Mouse (Mus musculus) kidney, postnatal 0 days (tissue): Measurements from ENCODE around the gene Tas1r2. TPM values are rescaled to one million over a fixed set of nuclear protein-coding genes. Genes with fewer than 3 reads are reported as not detected.

Source experiments
- ATAC-seq: fragments of 200-750 bp; cut with Nextera tagmentation; replicated peaks from 2 replicates; pipeline ENCODE4 v1.8.0; 2017; ENCODE audit warnings: low read depth, moderate number of reproducible peaks, moderate TSS enrichment, moderate library complexity; ENCODE audit not compliant: low FRiP score
- DNase-seq: peaks from one replicate; pipeline ENCODE4 v3.0.0-alpha.2; 2016; ENCODE audit warnings: low spot score
- H3K27ac ChIP-seq: fragments of 300-500 bp; sonication (generic); 2 replicates; pipeline ENCODE4 v1.5.1; 2014; ENCODE audit warnings: mild to moderate bottlenecking
- H3K27me3 ChIP-seq: fragments of 300-500 bp; sonication (generic); 2 replicates; pipeline ENCODE4 v1.6.1; 2014; ENCODE audit warnings: low read length, mixed read lengths; ENCODE audit not compliant: insufficient read depth
- H3K36me3 ChIP-seq: fragments of 300-500 bp; sonication (generic); 2 replicates; pipeline ENCODE4 v1.6.1; 2014; ENCODE audit warnings: low read length, mixed read lengths; ENCODE audit not compliant: insufficient read depth
- H3K4me1 ChIP-seq: fragments of 300-500 bp; sonication (generic); replicated peaks from 2 replicates; pipeline ENCODE4 v1.6.1; 2014; ENCODE audit warnings: antibody characterized with exemption, low read length, mixed read lengths; ENCODE audit not compliant: insufficient read depth
- H3K4me2 ChIP-seq: fragments of 300-500 bp; sonication (generic); 2 replicates; pipeline ENCODE4 v1.6.1; 2014; ENCODE audit warnings: mild to moderate bottlenecking, low read length, moderate library complexity, mixed read lengths
- H3K4me3 ChIP-seq: fragments of 300-500 bp; sonication (generic); replicated peaks from 2 replicates; pipeline ENCODE4 v1.5.1; 2014; ENCODE audit warnings: low read depth, low read length
- H3K9ac ChIP-seq: fragments of 300-500 bp; sonication (generic); 2 replicates; pipeline ENCODE4 v1.6.1; 2014; ENCODE audit warnings: low read depth, low read length
- H3K9me3 ChIP-seq: fragments of 300-500 bp; sonication (generic); replicated peaks from 2 replicates; pipeline ENCODE4 v1.6.1; 2016; ENCODE audit warnings: low read length, inconsistent platforms, mixed read lengths
- CTCF ChIP-seq: IDR thresholded peaks from 2 replicates; pipeline ENCODE4 v1.5.1; 2016; ENCODE audit warnings: antibody characterized with exemption, low read depth, mild to moderate bottlenecking, moderate library complexity
- WGBS: fragments of 180-500 bp; shearing (Covaris S2); extraction: QIAGEN DNeasy Blood & Tissue Kit; methylation state at CpG from one replicate; pipeline ENCODE4 v1.1.7; 2014; 5-methylcytosine and 5-hydroxymethylcytosine counted together
- polyA plus RNA-seq: library from polyadenylated mRNA; unstranded; fragments of >200 nt; fragmentation: Nextera tagmentation; extraction: Ambion mirVana; gene quantifications from 2 replicates; pipeline ENCODE4 v1.2.1, GENCODE M21; 2015

Tas1r2 gene
- polyA plus RNA-seq, 1 experiment from 2014 or later: not detected

DNA sequence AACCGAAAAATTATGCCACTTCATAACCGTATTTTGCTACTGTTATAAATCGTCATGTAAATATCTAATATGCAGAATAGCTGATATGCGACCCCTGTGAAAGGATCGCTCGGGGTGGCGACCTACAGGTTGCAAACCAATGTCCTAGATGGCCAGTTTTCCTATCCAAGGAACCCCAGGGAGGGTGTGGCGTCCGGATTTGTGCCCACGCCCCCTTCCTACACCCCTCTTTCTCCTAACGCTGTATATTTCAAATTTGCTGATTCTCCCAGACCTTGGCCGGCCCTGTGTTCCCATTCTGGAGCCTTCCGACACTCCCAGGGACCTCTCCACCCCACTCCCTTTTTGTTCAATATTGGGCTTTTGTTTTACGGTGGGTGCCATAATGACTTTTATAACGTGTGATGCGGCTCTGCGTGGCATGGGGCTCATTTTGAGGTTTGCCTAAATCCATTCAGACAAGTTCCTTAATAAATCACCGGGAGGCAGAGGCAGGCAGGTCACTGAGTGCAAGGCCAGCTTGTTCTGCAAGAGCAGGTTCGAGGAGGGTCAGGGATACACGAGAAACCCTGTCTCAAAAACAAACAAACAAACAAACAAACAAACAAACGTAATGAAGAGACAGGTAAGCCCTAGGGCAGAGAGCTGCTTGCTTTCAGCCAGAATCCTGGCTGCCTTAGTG lies 29.8 kb upstream of the Tas1r2 start:
- ATAC-seq (no peak), DNase-seq (no peak)
- 8% methylated on average over 21 of the region's 21 CpGs for WGBS
- peak overlapping the region; percentile 83 for H3K4me3 ChIP-seq
- H3K4me2 ChIP-seq: peak overlapping the region; percentile 88
- H3K9ac ChIP-seq: peak overlapping the region; percentile 79
- no peaks in the 10 kb centered on the region for H3K9me3 ChIP-seq
- no peaks in the 10 kb centered on the region for H3K27me3 ChIP-seq
- peak overlapping the region; percentile 87 for H3K27ac ChIP-seq
- TF ChIP-seq CTCF: no peak
- H3K4me1 ChIP-seq: 0 out of 2 replicates have a peak, but pooled peaks cover 7% of the 10 kb centered on the region
- no peaks in the 10 kb centered on the region for H3K36me3 ChIP-seq

GRCm38 (mm10) chr4:139624116-139624489 lies 29.2 kb upstream of the Tas1r2 start:
- peak overlapping the region; percentile 87 for H3K27ac ChIP-seq
- TF ChIP-seq CTCF: no peak
- H3K4me3 ChIP-seq: peak overlapping the region; percentile 83
- 0 out of 2 replicates have a peak overlapping the region, but pooled peaks have one; percentile 79 for H3K9ac ChIP-seq
- H3K36me3 ChIP-seq: no peaks in the 10 kb centered on the region
- DNase-seq (no peak), ATAC-seq (peak; percentile 52)
- H3K4me2 ChIP-seq: peak overlapping the region; percentile 88
- no peaks in the 10 kb centered on the region for H3K27me3 ChIP-seq
- H3K4me1 ChIP-seq: 0 out of 2 replicates have a peak, but pooled peaks cover 7% of the 10 kb centered on the region
- WGBS: 26% methylated on average over 5 of the region's 5 CpGs
- no peaks in the 10 kb centered on the region for H3K9me3 ChIP-seq

DNA sequence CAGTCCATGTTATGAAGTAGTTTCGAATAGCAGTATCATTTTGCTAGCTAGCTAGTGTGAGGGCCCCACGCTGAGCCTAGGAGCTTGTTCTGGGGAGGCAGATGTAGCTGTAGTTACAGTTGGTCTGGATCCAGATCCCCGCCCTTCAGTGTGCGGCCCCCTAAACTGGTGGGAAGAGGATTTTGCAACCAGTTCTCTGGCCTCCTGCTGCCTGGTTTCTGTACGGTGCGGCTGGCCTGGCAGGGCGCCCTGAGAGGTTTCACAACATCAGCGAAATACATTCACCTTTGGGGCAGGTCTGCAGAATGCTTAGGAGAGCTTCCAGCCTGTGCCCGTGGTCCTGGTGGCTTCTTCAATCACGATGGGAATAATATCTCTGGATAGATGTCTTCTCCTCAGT lies 28.6 kb upstream of the Tas1r2 start:
- Histone ChIP-seq H3K9ac (0 out of 2 replicates have a peak overlapping the region, but pooled peaks have one; percentile 79), H3K9me3 (no peaks in the 10 kb centered on the region), H3K27me3 (no peaks in the 10 kb centered on the region), H3K4me1 (0 out of 2 replicates have a peak, but pooled peaks cover 7% of the 10 kb centered on the region), H3K27ac (peak overlapping the region; percentile 87), H3K36me3 (no peaks in the 10 kb centered on the region), H3K4me2 (peak overlapping the region; percentile 88), H3K4me3 (peak overlapping the region; percentile 83)
- ATAC-seq (no peak), DNase-seq (no peak)
- 36% methylated on average over 10 of the region's 10 CpGs for WGBS
- no peak for TF ChIP-seq CTCF

- Histone ChIP-seq H3K9ac (no peak overlapping the region), H3K27me3 (no peaks in the 10 kb centered on the region), H3K27ac (no peak overlapping the region), H3K4me1 (peaks cover 13% of the 10 kb centered on the region), H3K4me2 (no peak overlapping the region), H3K9me3 (no peaks in the 10 kb centered on the region), H3K4me3 (no peak overlapping the region), H3K36me3 (no peaks in the 10 kb centered on the region)
- ATAC-seq (no peak), DNase-seq (no peak)
- TF ChIP-seq CTCF: no peak
- 94% methylated on average over 11 of the region's 11 CpGs for WGBS
These were observed 26.0 kb upstream of the Tas1r2 start for GRCm38 (mm10) chr4:139627361-139627760.

GRCm38 (mm10) chr4:139630171-139630570 lies 23.2 kb upstream of the Tas1r2 start:
- no peaks in the 10 kb centered on the region for H3K9me3 ChIP-seq
- H3K4me1 ChIP-seq: peaks cover 7% of the 10 kb centered on the region
- peak; percentile 43; the same call in 1 of the 2 replicates for TF ChIP-seq CTCF
- WGBS: 65% methylated on average over 10 of the region's 10 CpGs
- H3K4me2 ChIP-seq: no peak overlapping the region
- H3K9ac ChIP-seq: no peak overlapping the region
- H3K4me3 ChIP-seq: no peak overlapping the region
- DNase-seq (no peak), ATAC-seq (peak; percentile 74)
- H3K27ac ChIP-seq: no peak overlapping the region
- no peaks in the 10 kb centered on the region for H3K27me3 ChIP-seq
- peaks cover 7% of the 10 kb centered on the region; the same call in 1 of the 2 replicates for H3K36me3 ChIP-seq

DNA sequence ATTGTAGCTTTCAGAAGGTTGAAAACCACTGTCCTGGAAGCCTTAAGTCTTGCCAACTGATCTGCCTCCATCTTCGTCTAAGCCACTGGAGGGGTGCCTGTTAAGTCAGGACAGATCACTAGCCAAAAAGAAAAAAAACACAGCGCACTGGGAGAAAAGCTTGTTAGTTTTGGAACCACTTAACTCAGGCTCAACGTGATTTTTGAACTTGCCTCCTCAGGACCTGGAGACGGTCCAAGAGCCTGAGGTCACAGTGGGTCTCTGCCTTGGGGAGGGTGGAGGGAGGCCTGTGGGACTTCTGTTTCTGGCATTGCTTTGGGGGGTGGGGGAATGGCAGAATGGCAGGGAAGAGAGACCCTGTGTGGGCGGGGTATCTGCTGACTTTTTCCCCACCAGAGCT lies 22.2 kb upstream of the Tas1r2 start:
- H3K4me3 ChIP-seq: no peak overlapping the region

More for the DNA sequence above, 22.2 kb upstream of the Tas1r2 start:
- no peak for TF ChIP-seq CTCF
- H3K4me2 ChIP-seq: no peak overlapping the region
- 55% methylated on average over 5 of the region's 5 CpGs for WGBS
- no peaks in the 10 kb centered on the region for H3K9me3 ChIP-seq
- H3K27ac ChIP-seq: no peak overlapping the region
- peaks cover 7% of the 10 kb centered on the region; the same call in 1 of the 2 replicates for H3K36me3 ChIP-seq
- peaks cover 7% of the 10 kb centered on the region for H3K4me1 ChIP-seq
- DNase-seq (no peak), ATAC-seq (no peak)
- 0 out of 2 replicates have a peak overlapping the region, but pooled peaks have one; percentile 23 for H3K9ac ChIP-seq
- H3K27me3 ChIP-seq: no peaks in the 10 kb centered on the region
